Mouse (Mus musculus) midbrain, postnatal 0 days (tissue): ENCODE measurements around the gene Erg. TPM values are rescaled to one million over a fixed set of nuclear protein-coding genes. Genes with fewer than 3 reads are reported as not detected.

Source experiments
- ATAC-seq: fragments of 200-750 bp; cut with Nextera tagmentation; 2 replicates; pipeline ENCODE4 v1.8.0; 2017; ENCODE audit warnings: moderate number of reproducible peaks, mild to moderate bottlenecking, moderate TSS enrichment, moderate library complexity; ENCODE audit not compliant: low FRiP score
- DNase-seq: peaks from one replicate; pipeline ENCODE4 v3.0.0-alpha.2; 2015; ENCODE audit warnings: low spot score
- H3K27ac ChIP-seq: fragments of 300-500 bp; sonication (generic); 2 replicates; pipeline ENCODE4 v1.5.1; 2014; ENCODE audit warnings: low read depth, mild to moderate bottlenecking, low read length, mixed read lengths
- H3K27me3 ChIP-seq: fragments of 300-500 bp; sonication (generic); 2 replicates; pipeline ENCODE4 v1.6.1; 2014; ENCODE audit warnings: low read length, control low read depth, mixed read lengths; ENCODE audit not compliant: insufficient read depth
- H3K36me3 ChIP-seq: fragments of 300-500 bp; sonication (generic); 2 replicates; pipeline ENCODE4 v1.6.1; 2014; ENCODE audit warnings: low read length, control low read depth, mixed read lengths; ENCODE audit not compliant: insufficient read depth
- H3K4me1 ChIP-seq: fragments of 300-500 bp; sonication (generic); 2 replicates; pipeline ENCODE4 v1.6.1; 2014; ENCODE audit warnings: mild to moderate bottlenecking, control low read depth, antibody characterized with exemption, low read length, mixed read lengths; ENCODE audit not compliant: insufficient read depth
- H3K4me2 ChIP-seq: fragments of 300-500 bp; sonication (generic); 2 replicates; pipeline ENCODE4 v1.6.1; 2014; ENCODE audit warnings: low read depth, mild to moderate bottlenecking, low read length, mixed read lengths; ENCODE audit not compliant: poor library complexity, severe bottlenecking
- H3K4me3 ChIP-seq: fragments of 300-500 bp; sonication (generic); 2 replicates; pipeline ENCODE4 v1.5.1; 2014; ENCODE audit warnings: low read depth, mild to moderate bottlenecking, low read length, moderate library complexity
- H3K9ac ChIP-seq: fragments of 300-500 bp; sonication (generic); replicated peaks from 2 replicates; pipeline ENCODE4 v1.6.1; 2014; ENCODE audit warnings: mild to moderate bottlenecking, low read length, moderate library complexity, mixed read lengths; ENCODE audit not compliant: poor library complexity, severe bottlenecking
- H3K9me3 ChIP-seq: fragments of 300-500 bp; sonication (generic); 2 replicates; pipeline ENCODE4 v1.6.1; 2016; ENCODE audit warnings: low read length, control low read depth
- CTCF ChIP-seq: IDR thresholded peaks from 2 replicates; pipeline ENCODE4 v1.5.1; 2016; ENCODE audit warnings: antibody characterized with exemption, mild to moderate bottlenecking
- WGBS: fragments of 180-500 bp; shearing (Covaris S2); extraction: QIAGEN DNeasy Blood & Tissue Kit; methylation state at CpG from one replicate; pipeline ENCODE4 v1.1.7; 2014; 5-methylcytosine and 5-hydroxymethylcytosine counted together
- polyA plus RNA-seq: library from polyadenylated mRNA; unstranded; fragments of >200 nt; fragmentation: Nextera tagmentation; extraction: Ambion mirVana; gene quantifications from 2 replicates; pipeline ENCODE4 v1.2.1, GENCODE M21; 2015
- total RNA-seq: library from RNA; depleted of rRNA; stranded (reverse); fragments of >200 nt; gene quantifications from 2 replicates; pipeline ENCODE4 v1.2.3, GENCODE M21; 2014; rRNA removed

The Erg gene
- total and polyA plus RNA-seq, 2 experiments from 2014 or later = 0.89 to 4.8 TPM

GRCm38 (mm10) chr16:95321945-95322625 lies 264.3 kb downstream of the Erg start:
- no peak for TF ChIP-seq CTCF
- no peak for DNase-seq
- ATAC-seq = no peak
- H3K9ac ChIP-seq = no peak overlapping the region
- no peaks in the 10 kb centered on the region for H3K9me3 ChIP-seq
- no peak overlapping the region for H3K27ac ChIP-seq
- no peaks in the 10 kb centered on the region for H3K36me3 ChIP-seq
- H3K4me2 ChIP-seq = no peak overlapping the region
- WGBS = 76% methylated on average over 9 of the region's 9 CpGs
- H3K27me3 ChIP-seq = no peaks in the 10 kb centered on the region
- H3K4me1 ChIP-seq = no peaks in the 10 kb centered on the region
- no peak overlapping the region for H3K4me3 ChIP-seq

Other genes with a start within 250 kb of the Erg start
- 19.0 and 21.9 TPM in 2 replicates for gene Ets2, start 115.5 kb upstream of the Erg start, total RNA-seq
- gene Ets2, start 115.5 kb upstream of the Erg start, polyA plus RNA-seq = 15.9 and 16.5 TPM in 2 replicates